Mouse (Mus musculus) thymus, postnatal 14 days (tissue): Measurements from ENCODE around the gene Sox5.

Experiments
- DNase-seq: peaks from one replicate; pipeline ENCODE4 v3.0.0; 2021

Gene Sox5

GRCm38 (mm10) chr6:143832483-143833181 is 949.1 kb downstream of the Sox5 start:
- no peak for DNase-seq

GRCm38 (mm10) chr6:143831246-143831645 is 950.5 kb downstream of the Sox5 start:
- no peak for DNase-seq

DNA sequence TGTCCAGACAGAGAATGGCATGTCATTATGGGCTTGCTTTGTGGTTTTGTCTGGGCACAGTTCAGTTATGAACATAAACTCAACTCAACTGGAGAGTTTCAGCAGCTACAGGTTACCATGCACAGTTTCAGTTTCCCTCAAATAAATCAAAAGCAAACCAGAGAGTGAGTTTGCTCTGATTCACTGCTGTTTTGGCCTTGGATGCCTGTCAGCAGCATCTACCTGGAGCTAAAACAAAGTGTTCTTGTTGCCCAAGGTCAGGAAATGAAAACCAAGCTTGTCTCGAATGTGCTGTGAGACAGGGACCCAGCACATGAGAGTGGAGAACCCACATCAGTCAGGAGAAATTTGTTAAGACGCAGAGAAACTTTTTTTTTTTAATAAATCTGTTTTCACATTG is 951.6 kb downstream of the Sox5 start:
- DNase-seq: no peak

- DNase-seq: no peak
Measured at GRCm38 (mm10) chr6:143826786-143827185, 955.0 kb downstream of the Sox5 start.

DNA sequence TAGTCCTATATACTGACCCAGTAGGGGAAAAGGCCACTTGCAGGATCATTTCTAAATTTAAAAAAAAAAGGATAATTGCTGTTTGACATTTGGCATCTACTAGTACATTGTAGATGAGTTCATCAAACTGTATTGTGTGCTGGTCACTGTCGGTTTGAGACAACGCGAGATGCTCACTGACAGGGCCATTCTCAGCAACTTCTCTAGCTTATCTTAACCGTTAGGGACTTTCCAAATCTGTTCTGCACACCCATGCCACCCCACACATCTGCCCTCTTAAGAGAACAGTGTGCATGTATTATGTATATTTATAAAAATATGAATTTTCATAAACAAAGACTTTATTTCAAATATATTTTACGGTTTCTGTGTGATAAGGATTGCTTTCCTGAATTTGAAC is 955.8 kb downstream of the Sox5 start:
- no peak for DNase-seq

- DNase-seq: no peak
Measured at GRCm38 (mm10) chr6:143825086-143825485, 956.7 kb downstream of the Sox5 start.

GRCm38 (mm10) chr6:143788446-143788845 is 993.3 kb downstream of the Sox5 start:
- DNase-seq: no peak

GRCm38 (mm10) chr6:143787360-143787759 is 994.4 kb downstream of the Sox5 start:
- no peak for DNase-seq

GRCm38 (mm10) chr6:143785685-143786084 is 996.1 kb downstream of the Sox5 start:
- no peak for DNase-seq
